Mouse (Mus musculus): Measurements from ENCODE around the gene Pxdc1. TPM values are rescaled to one million over a fixed set of nuclear protein-coding genes. Genes with fewer than 3 reads are reported as not detected.

Gene Pxdc1
- polyA plus RNA-seq (2012; ENCODE audit: insufficient read depth, low replicate concordance), result 6.4 and 7.2 TPM in 2 replicates

GRCm38 (mm10) chr13:34653391-34653790, at the start of gene Pxdc1:
Gene Pxdc1 (minus strand): TSS chr13:34653486.
- H3K4me3 ChIP-seq (replicated peaks), result peak within 1 kb of the TSS; percentile 93
- no peaks in the 10 kb centered on the region for H3K36me3 ChIP-seq (replicated peaks; ENCODE audit: low read length)
- H3K4me1 ChIP-seq, result peaks cover 20% of the 10 kb centered on the region
- peaks cover 6% of the 10 kb centered on the region; the same call in 1 of the 2 replicates for H3K9me3 ChIP-seq
- TF ChIP-seq GATA1 (IDR thresholded peaks at IDR 0.05; ENCODE audit: borderline replicate concordance, low read length), result no peak
- TF ChIP-seq FLI1 (IDR thresholded peaks at IDR 0.05; ENCODE audit: low read length), result no peak
- H3K27me3 ChIP-seq (replicated peaks), result peaks cover 86% of the 10 kb centered on the region

- no peaks in the 10 kb centered on the region for H3K36me3 ChIP-seq (replicated peaks; ENCODE audit: low read length)
- no peak overlapping the region for H3K4me3 ChIP-seq (replicated peaks)
- TF ChIP-seq FLI1 (IDR thresholded peaks at IDR 0.05; ENCODE audit: low read length) (no peak), GATA1 (IDR thresholded peaks at IDR 0.05; ENCODE audit: borderline replicate concordance, low read length) (no peak)
- H3K27me3 ChIP-seq (replicated peaks), result no peaks in the 10 kb centered on the region
- no peaks in the 10 kb centered on the region for H3K9me3 ChIP-seq
- peaks cover 15% of the 10 kb centered on the region for H3K4me1 ChIP-seq
These were observed 47.3 kb upstream of the Pxdc1 start for GRCm38 (mm10) chr13:34700630-34701029.

- Histone ChIP-seq H3K9me3 (no peaks in the 10 kb centered on the region), H3K27me3 (replicated peaks) (peaks cover 2% of the 10 kb centered on the region), H3K4me1 (peaks cover 15% of the 10 kb centered on the region), H3K4me3 (replicated peaks) (no peak overlapping the region), H3K36me3 (replicated peaks; ENCODE audit: low read length) (no peaks in the 10 kb centered on the region)
- TF ChIP-seq GATA1 (IDR thresholded peaks at IDR 0.05; ENCODE audit: borderline replicate concordance, low read length) (no peak), FLI1 (IDR thresholded peaks at IDR 0.05; ENCODE audit: low read length) (no peak)
These were observed 46.8 kb upstream of the Pxdc1 start for GRCm38 (mm10) chr13:34700091-34700490.

GRCm38 (mm10) chr13:34696734-34697332, 43.5 kb upstream of the Pxdc1 start:
- H3K9me3 ChIP-seq, result no peaks in the 10 kb centered on the region

GRCm38 (mm10) chr13:34693111-34693510, 39.8 kb upstream of the Pxdc1 start:
- Histone ChIP-seq H3K4me1 (peaks cover 8% of the 10 kb centered on the region), H3K36me3 (replicated peaks; ENCODE audit: low read length) (no peaks in the 10 kb centered on the region), H3K9me3 (no peaks in the 10 kb centered on the region), H3K4me3 (replicated peaks) (no peak overlapping the region), H3K27me3 (replicated peaks) (peaks cover 10% of the 10 kb centered on the region)
- no peak for TF ChIP-seq FLI1 (IDR thresholded peaks at IDR 0.05; ENCODE audit: low read length)
- TF ChIP-seq GATA1 (IDR thresholded peaks at IDR 0.05; ENCODE audit: borderline replicate concordance, low read length), result no peak

More at GRCm38 (mm10) chr13:34696734-34697332, 43.5 kb upstream of the Pxdc1 start:
- no peak for TF ChIP-seq GATA1 (IDR thresholded peaks at IDR 0.05; ENCODE audit: borderline replicate concordance, low read length)
- no peak for TF ChIP-seq FLI1 (IDR thresholded peaks at IDR 0.05; ENCODE audit: low read length)
- Histone ChIP-seq H3K4me3 (replicated peaks) (no peak overlapping the region), H3K36me3 (replicated peaks; ENCODE audit: low read length) (no peaks in the 10 kb centered on the region), H3K4me1 (peaks cover 15% of the 10 kb centered on the region), H3K27me3 (replicated peaks) (peaks cover 7% of the 10 kb centered on the region)

GRCm38 (mm10) chr13:34691049-34691448, 37.8 kb upstream of the Pxdc1 start:
- Histone ChIP-seq H3K36me3 (replicated peaks; ENCODE audit: low read length) (no peaks in the 10 kb centered on the region), H3K9me3 (no peaks in the 10 kb centered on the region), H3K27me3 (replicated peaks) (peaks cover 14% of the 10 kb centered on the region), H3K4me1 (peaks cover 8% of the 10 kb centered on the region), H3K4me3 (replicated peaks) (no peak overlapping the region)
- no peak for TF ChIP-seq FLI1 (IDR thresholded peaks at IDR 0.05; ENCODE audit: low read length)
- TF ChIP-seq GATA1 (IDR thresholded peaks at IDR 0.05; ENCODE audit: borderline replicate concordance, low read length), result no peak

GRCm38 (mm10) chr13:34685008-34685765, 31.9 kb upstream of the Pxdc1 start:
- H3K4me3 ChIP-seq (replicated peaks), result no peak overlapping the region
- H3K9me3 ChIP-seq, result no peaks in the 10 kb centered on the region
- peaks cover 15% of the 10 kb centered on the region for H3K27me3 ChIP-seq (replicated peaks)
- no peaks in the 10 kb centered on the region for H3K4me1 ChIP-seq
- TF ChIP-seq GATA1 (IDR thresholded peaks at IDR 0.05; ENCODE audit: borderline replicate concordance, low read length) (no peak), FLI1 (IDR thresholded peaks at IDR 0.05; ENCODE audit: low read length) (no peak)
- no peaks in the 10 kb centered on the region for H3K36me3 ChIP-seq (replicated peaks; ENCODE audit: low read length)

- no peak overlapping the region for H3K4me3 ChIP-seq (replicated peaks)
- H3K4me1 ChIP-seq, result no peaks in the 10 kb centered on the region
- H3K36me3 ChIP-seq (replicated peaks; ENCODE audit: low read length), result no peaks in the 10 kb centered on the region
- H3K9me3 ChIP-seq, result no peaks in the 10 kb centered on the region
- TF ChIP-seq FLI1 (IDR thresholded peaks at IDR 0.05; ENCODE audit: low read length) (no peak), GATA1 (IDR thresholded peaks at IDR 0.05; ENCODE audit: borderline replicate concordance, low read length) (no peak)
- peaks cover 16% of the 10 kb centered on the region for H3K27me3 ChIP-seq (replicated peaks)
These were observed 30.6 kb upstream of the Pxdc1 start for GRCm38 (mm10) chr13:34683762-34684488.

GRCm38 (mm10) chr13:34683270-34683669, 30.0 kb upstream of the Pxdc1 start:
- no peaks in the 10 kb centered on the region for H3K36me3 ChIP-seq (replicated peaks; ENCODE audit: low read length)
- H3K4me3 ChIP-seq (replicated peaks), result no peak overlapping the region
- peaks cover 13% of the 10 kb centered on the region for H3K27me3 ChIP-seq (replicated peaks)
- H3K4me1 ChIP-seq, result 0 out of 2 replicates have a peak, but pooled peaks cover 2% of the 10 kb centered on the region
- H3K9me3 ChIP-seq, result no peaks in the 10 kb centered on the region
- TF ChIP-seq FLI1 (IDR thresholded peaks at IDR 0.05; ENCODE audit: low read length) (no peak), GATA1 (IDR thresholded peaks at IDR 0.05; ENCODE audit: borderline replicate concordance, low read length) (no peak)

Data from megakaryocyte, embryonic 14.5 days (primary cell).